ENCODE assay signal across 17 mouse cellular contexts in genomic region chr6:142609401-142610373, GRCm38 (mm10). TPM values are rescaled to one million over a fixed set of nuclear protein-coding genes. Genes with fewer than 3 reads are reported as not detected.
DNase-seq lines count a peak whose midpoint lies in the region; ATAC-seq and TF ChIP-seq lines count a peak whose summit lies in the region.
"Had no signal": no experiment of that assay in that cellular context is flagged by ENCODE, and none has a peak within 500 bp of the region (broad histone marks: within the 10 kb centered on the region; RNA-seq: fewer than 3 reads in every experiment).

No protein-coding gene starts in this region.

- no peak for TF ChIP-seq POLR2A in lung, adult 2 months (IDR thresholded peaks at IDR 0.05; ENCODE audit: borderline replicate concordance, extremely low read depth, low read depth, low read length)

- H3K4me2 ChIP-seq in heart, embryonic 12.5 days, result no peak overlapping the region
- H3K4me2 ChIP-seq in lung, embryonic 15.5 days, result no peak overlapping the region
- H3K4me2 ChIP-seq in embryonic facial prominence, embryonic 14.5 days (ENCODE audit: low read depth, low read length), result no peak overlapping the region
- no peak overlapping the region for H3K4me2 ChIP-seq in stomach, embryonic 15.5 days
- no peak overlapping the region for H3K4me2 ChIP-seq in midbrain, postnatal 0 days (ENCODE audit: low read depth, low read length, poor library complexity, severe bottlenecking)
- H3K4me2 ChIP-seq: forebrain, embryonic 12.5 days; hindbrain, embryonic 14.5 days; midbrain, embryonic 13.5 days had no signal

- H3K9ac ChIP-seq in heart, embryonic 12.5 days, result no peak overlapping the region
- H3K9ac ChIP-seq in lung, embryonic 15.5 days, result no peak overlapping the region
- no peak overlapping the region for H3K9ac ChIP-seq in embryonic facial prominence, embryonic 14.5 days (ENCODE audit: low read depth, low read length)
- H3K9ac ChIP-seq in stomach, embryonic 15.5 days, result no peak overlapping the region
- no peak overlapping the region for H3K9ac ChIP-seq in midbrain, postnatal 0 days (replicated peaks; ENCODE audit: low read length, poor library complexity, severe bottlenecking)
- H3K9ac ChIP-seq: forebrain, embryonic 12.5 days; hindbrain, embryonic 14.5 days; liver, postnatal 0 days; midbrain, embryonic 13.5 days had no signal

- no peaks in the 10 kb centered on the region for H3K9me3 ChIP-seq in heart, embryonic 12.5 days (replicated peaks)
- H3K9me3 ChIP-seq in lung, embryonic 15.5 days, result no peaks in the 10 kb centered on the region
- no peaks in the 10 kb centered on the region for H3K9me3 ChIP-seq in embryonic facial prominence, embryonic 14.5 days (ENCODE audit: control insufficient read depth, low read length)
- H3K9me3 ChIP-seq in stomach, embryonic 15.5 days, result no peaks in the 10 kb centered on the region
- H3K9me3 ChIP-seq in midbrain, postnatal 0 days (ENCODE audit: low read length), result no peaks in the 10 kb centered on the region
- H3K9me3 ChIP-seq: forebrain, embryonic 12.5 days; midbrain, embryonic 13.5 days had no signal

- H3K27me3 ChIP-seq in heart, embryonic 12.5 days (replicated peaks), result no peaks in the 10 kb centered on the region
- H3K27me3 ChIP-seq in lung, embryonic 15.5 days, result no peaks in the 10 kb centered on the region
- H3K27me3 ChIP-seq in embryonic facial prominence, embryonic 14.5 days (replicated peaks; ENCODE audit: control insufficient read depth, insufficient read depth, low read length), result no peaks in the 10 kb centered on the region
- no peaks in the 10 kb centered on the region for H3K27me3 ChIP-seq in stomach, embryonic 15.5 days (replicated peaks)
- no peaks in the 10 kb centered on the region for H3K27me3 ChIP-seq in midbrain, postnatal 0 days (ENCODE audit: insufficient read depth, low read length)
- H3K27me3 ChIP-seq: forebrain, embryonic 12.5 days; midbrain, embryonic 13.5 days had no signal

- H3K4me1 ChIP-seq in heart, embryonic 12.5 days (replicated peaks), result peaks cover 30% of the 10 kb centered on the region
- 0 out of 2 replicates have a peak, but pooled peaks cover 3% of the 10 kb centered on the region for H3K4me1 ChIP-seq in lung, embryonic 15.5 days
- no peaks in the 10 kb centered on the region for H3K4me1 ChIP-seq in lung, adult 2 months (ENCODE audit: control insufficient read depth, insufficient read depth, low read length)
- peaks cover 2% of the 10 kb centered on the region; the same call in 1 of the 2 replicates for H3K4me1 ChIP-seq in embryonic facial prominence, embryonic 14.5 days (ENCODE audit: control insufficient read depth, insufficient read depth, low read length)
- no peaks in the 10 kb centered on the region for H3K4me1 ChIP-seq in stomach, embryonic 15.5 days
- H3K4me1 ChIP-seq in midbrain, postnatal 0 days (ENCODE audit: insufficient read depth, low read length), result no peaks in the 10 kb centered on the region
- H3K4me1 ChIP-seq: forebrain, embryonic 12.5 days; midbrain, embryonic 13.5 days had no signal

- no peak for ATAC-seq in heart, embryonic 12.5 days (ENCODE audit: insufficient number of reproducible peaks, low FRiP score)
- peak; percentile 36; the same call in 1 of the 2 replicates for ATAC-seq in lung, embryonic 15.5 days (ENCODE audit: borderline replicate concordance, extremely low read depth, low FRiP score, low TSS enrichment)
- ATAC-seq in embryonic facial prominence, embryonic 14.5 days (ENCODE audit: low read depth), result peak; percentile 69
- no peak for ATAC-seq in stomach, embryonic 15.5 days (ENCODE audit: insufficient read depth, low FRiP score, low read depth)
- ATAC-seq in midbrain, postnatal 0 days (ENCODE audit: low FRiP score), result no peak
- ATAC-seq: intestine, postnatal 0 days; liver, postnatal 0 days; midbrain, embryonic 13.5 days had no signal

- peaks cover 19% of the 10 kb centered on the region for H3K36me3 ChIP-seq in heart, embryonic 12.5 days
- H3K36me3 ChIP-seq in lung, embryonic 15.5 days, result no peaks in the 10 kb centered on the region
- no peaks in the 10 kb centered on the region for H3K36me3 ChIP-seq in embryonic facial prominence, embryonic 14.5 days (ENCODE audit: control insufficient read depth, insufficient read depth, low read length)
- no peaks in the 10 kb centered on the region for H3K36me3 ChIP-seq in stomach, embryonic 15.5 days
- H3K36me3 ChIP-seq in midbrain, postnatal 0 days (ENCODE audit: insufficient read depth, low read length), result no peaks in the 10 kb centered on the region
- H3K36me3 ChIP-seq: forebrain, embryonic 12.5 days; midbrain, embryonic 13.5 days had no signal

- DNase-seq in heart, adult 8-10 months (ENCODE audit: low spot score), result peak; percentile 16
- no peak for DNase-seq in lung, adult 2 months
- peak; percentile 68 for DNase-seq in embryonic facial prominence, embryonic 14.5 days (ENCODE audit: low spot score)
- no peak for DNase-seq in midbrain, postnatal 0 days (ENCODE audit: low spot score)
- DNase-seq in right cerebral cortex, postnatal 4 days, result no peak
- DNase-seq: cerebellum, adult 11-12 months; liver, postnatal 0 days; thymus, adult 18-20 months had no signal

- no peak for TF ChIP-seq CTCF in lung, adult 2 months (IDR thresholded peaks at IDR 0.05; ENCODE audit: insufficient read depth, low read length)
- no peak for TF ChIP-seq CTCF in midbrain, postnatal 0 days (IDR thresholded peaks at IDR 0.05)

- no peak overlapping the region for H3K4me3 ChIP-seq in heart, embryonic 12.5 days
- no peak overlapping the region for H3K4me3 ChIP-seq in lung, embryonic 15.5 days
- H3K4me3 ChIP-seq in lung, adult 2 months (replicated peaks; ENCODE audit: extremely low read depth, low read depth, low read length), result no peak overlapping the region
- no peak overlapping the region for H3K4me3 ChIP-seq in embryonic facial prominence, embryonic 14.5 days (ENCODE audit: low read depth, low read length)
- H3K4me3 ChIP-seq in stomach, embryonic 15.5 days (replicated peaks), result no peak overlapping the region
- no peak overlapping the region for H3K4me3 ChIP-seq in midbrain, postnatal 0 days (ENCODE audit: low read depth, low read length)
- H3K4me3 ChIP-seq: forebrain, embryonic 12.5 days; heart, adult 2 months; midbrain, embryonic 13.5 days had no signal

- WGBS in heart, embryonic 12.5 days, result 53% methylated on average over 9 of the region's 9 CpGs
- 50% methylated on average over 9 of the region's 9 CpGs for WGBS in lung, embryonic 15.5 days
- WGBS in lung, adult 2 months, result 51% methylated on average over 9 of the region's 9 CpGs
- 42% methylated on average over 8 of the region's 9 CpGs for WGBS in embryonic facial prominence, embryonic 14.5 days
- 67% methylated on average over 9 of the region's 9 CpGs for WGBS in stomach, embryonic 15.5 days
- 68% methylated on average over 9 of the region's 9 CpGs for WGBS in midbrain, postnatal 0 days

- H3K27ac ChIP-seq in heart, embryonic 12.5 days (ENCODE audit: poor library complexity, severe bottlenecking), result no peak overlapping the region
- H3K27ac ChIP-seq in lung, embryonic 15.5 days, result peak overlapping the region; percentile 53
- no peak overlapping the region; the same call in none of the 2 replicates for H3K27ac ChIP-seq in embryonic facial prominence, embryonic 14.5 days (replicated peaks; ENCODE audit: low read depth, low read length)
- H3K27ac ChIP-seq in stomach, embryonic 15.5 days, result 0 out of 2 replicates have a peak overlapping the region, but pooled peaks have one; percentile 21
- no peak overlapping the region for H3K27ac ChIP-seq in midbrain, postnatal 0 days (ENCODE audit: low read depth, low read length)
- H3K27ac ChIP-seq: forebrain, embryonic 12.5 days; heart, adult 2 months; hindbrain, embryonic 14.5 days; midbrain, embryonic 13.5 days had no signal

RNA-seq across cellular contexts. Expression of gene Kcnj8, which starts 38.3 kb away (rescaled TPM):
- total RNA-seq in heart, adult 8-10 months (2022), result 10 to 100 TPM; 16.2 to 25.0 (median 18.3) TPM
- polyA plus RNA-seq in heart, embryonic 12.5 days (2016; fragmentation: Nextera tagmentation; extraction: Ambion mirVana), result 2.5 TPM in 2 replicates
- 18.3 and 19.7 TPM in 2 replicates for polyA plus RNA-seq in lung, embryonic 15.5 days (2015; fragmentation: Nextera tagmentation; extraction: Ambion mirVana)
- polyA plus RNA-seq in lung, adult 2 months (2012; rRNA removed), result 7.8 and 8.1 TPM in 2 replicates
- polyA plus RNA-seq in embryonic facial prominence, embryonic 14.5 days (2014; fragmentation: Nextera tagmentation; extraction: Ambion mirVana), result 16.8 and 21.0 TPM in 2 replicates
- 54.2 and 70.5 TPM in 2 replicates for polyA plus RNA-seq in stomach, embryonic 15.5 days (2015; fragmentation: Nextera tagmentation; extraction: Ambion mirVana)
- total RNA-seq in midbrain, postnatal 0 days (2014; rRNA removed), result 7.6 and 10.5 TPM in 2 replicates
- 7.3 and 8.5 TPM in 2 replicates for polyA plus RNA-seq in midbrain, postnatal 0 days (2015; fragmentation: Nextera tagmentation; extraction: Ambion mirVana)
- total RNA-seq: common myeloid progenitor, adult 5-6 weeks had no signal

Comparison
In these comparisons a context has a peak if more than half of its experiments do, and no peak if none do; other contexts are left out.
1. DNase-seq: peak in heart, adult 8-10 months (single experiment) and embryonic facial prominence, embryonic 14.5 days (single experiment); none in lung, adult 2 months (single experiment), midbrain, postnatal 0 days (single experiment) and right cerebral cortex, postnatal 4 days (single experiment).
2. ATAC-seq: peak in lung, embryonic 15.5 days (single experiment) and embryonic facial prominence, embryonic 14.5 days (single experiment); none in heart, embryonic 12.5 days (single experiment), stomach, embryonic 15.5 days (single experiment) and midbrain, postnatal 0 days (single experiment).
3. H3K27ac ChIP-seq: peak in lung, embryonic 15.5 days (single experiment) and stomach, embryonic 15.5 days (single experiment); none in heart, embryonic 12.5 days (single experiment), embryonic facial prominence, embryonic 14.5 days (single experiment) and midbrain, postnatal 0 days (single experiment).